Mouse (Mus musculus) heart, postnatal 0 days (tissue): Measurements from ENCODE around the gene Aox1.

ENCODE experiments used
- CTCF ChIP-seq: IDR thresholded peaks from 2 replicates; pipeline ENCODE4 v1.5.1; 2016; ENCODE audit warnings: antibody characterized with exemption, control low read depth, low read depth
- EP300 ChIP-seq: IDR thresholded peaks from 2 replicates; pipeline ENCODE4 v1.6.1; 2016; ENCODE audit warnings: antibody characterized with exemption, low read depth

DNA sequence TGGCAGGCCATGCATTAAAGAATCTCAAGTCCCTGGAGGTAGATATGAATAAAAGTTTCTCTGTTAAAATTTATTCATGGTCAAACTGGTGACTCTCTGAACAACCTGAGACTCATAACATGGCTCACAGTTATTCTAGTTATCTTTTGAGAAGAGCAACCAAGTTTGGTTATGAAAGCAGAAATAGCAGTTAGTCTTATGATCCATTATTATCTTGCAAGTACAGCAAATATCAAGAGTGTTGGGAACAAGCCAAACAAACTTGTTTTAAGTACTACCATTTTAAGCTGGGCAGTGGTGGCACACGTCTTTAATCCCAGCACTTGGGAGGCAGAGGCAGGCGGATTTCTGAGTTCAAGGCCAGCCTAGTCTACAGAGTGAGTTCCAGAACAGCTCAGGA, 38.5 kb upstream of the Aox1 start:
- TF ChIP-seq CTCF, result no peak
- TF ChIP-seq EP300, result no peak
